Mouse (Mus musculus) G1E (cell line): ENCODE results near the gene Kpnb1.

ENCODE experiments used
- CTCF ChIP-seq: IDR thresholded peaks from 2 replicates; pipeline ENCODE4 v1.5.1; 2012; ENCODE audit warnings: low read depth, low read length, inconsistent platforms, mixed read lengths
- GATA1 ChIP-seq: IDR thresholded peaks from 2 replicates; pipeline ENCODE4 v1.6.1; 2012; ENCODE audit warnings: borderline replicate concordance, low read length, inconsistent platforms, mixed read lengths
- GATA2 ChIP-seq: IDR thresholded peaks from 2 replicates; pipeline ENCODE4 v1.6.1; 2012; ENCODE audit warnings: low read depth, low read length, inconsistent platforms, borderline replicate concordance
- POLR2AphosphoS5 ChIP-seq: IDR thresholded peaks from 2 replicates; pipeline ENCODE4 v1.6.1; 2012; ENCODE audit warnings: low read depth, low read length, inconsistent platforms; ENCODE audit not compliant: insufficient replicate concordance
- TAL1 ChIP-seq: conservative IDR thresholded peaks from 2 replicates; pipeline ENCODE4 v1.6.1; 2012; ENCODE audit warnings: low read depth, low read length, inconsistent platforms, mixed read lengths

GRCm38 (mm10) chr11:97130318-97130717, 57.4 kb downstream of the Kpnb1 start:
- no peak for TF ChIP-seq CTCF
- no peak for TF ChIP-seq GATA1
- TF ChIP-seq POLR2AphosphoS5: no peak
- TF ChIP-seq TAL1: no peak
- no peak for TF ChIP-seq GATA2
